Comparison of ENCODE assay signal across 22 mouse cellular contexts in the genomic region with DNA sequence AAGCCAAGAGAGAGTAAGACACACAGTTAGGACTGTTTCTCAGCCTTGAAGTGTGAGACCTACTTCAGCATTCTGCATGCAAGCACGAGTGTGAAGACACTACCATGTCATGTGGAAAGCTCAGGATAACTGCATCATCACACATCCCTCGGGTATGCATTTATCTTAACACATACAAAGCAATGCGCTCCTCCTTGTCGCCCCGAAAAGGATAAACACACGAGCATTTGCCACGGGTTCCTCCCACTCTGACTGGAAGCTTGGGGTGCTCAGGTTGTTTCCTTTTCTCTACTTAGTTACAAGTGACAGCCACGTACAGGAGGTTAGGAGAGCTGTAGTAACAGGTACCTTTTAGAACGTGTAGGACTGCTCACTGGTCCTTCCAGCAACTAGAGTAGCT.
A peak's percentile ranks its signal among the peaks of the same experiment; 100 is the strongest.
DNase-seq lines count a peak whose midpoint lies in the region; ATAC-seq and TF ChIP-seq lines count a peak whose summit lies in the region.
"Had no signal": no experiment of that assay in that cellular context is flagged by ENCODE, and none has a peak within 500 bp of the region (broad histone marks: within the 10 kb centered on the region; RNA-seq: fewer than 3 reads in every experiment).

No protein-coding gene starts in this region.

- no peak for TF ChIP-seq CTCF in forebrain, postnatal 0 days (IDR thresholded peaks at IDR 0.05; ENCODE audit: low read depth)

- H3K36me3 ChIP-seq in forebrain, postnatal 0 days (ENCODE audit: insufficient read depth), result no peaks in the 10 kb centered on the region
- no peaks in the 10 kb centered on the region for H3K36me3 ChIP-seq in forebrain, embryonic 14.5 days (ENCODE audit: control insufficient read depth, insufficient read depth, low read length)
- H3K36me3 ChIP-seq in heart, embryonic 16.5 days (ENCODE audit: control insufficient read depth, insufficient read depth), result no peaks in the 10 kb centered on the region
- H3K36me3 ChIP-seq in neural tube, embryonic 13.5 days, result no peaks in the 10 kb centered on the region
- H3K36me3 ChIP-seq in midbrain, embryonic 13.5 days, result no peaks in the 10 kb centered on the region
- no peaks in the 10 kb centered on the region for H3K36me3 ChIP-seq in intestine, embryonic 16.5 days (ENCODE audit: control insufficient read depth, insufficient read depth, low read length)
- H3K36me3 ChIP-seq: heart, embryonic 12.5 days had no signal

- H3K9me3 ChIP-seq in forebrain, postnatal 0 days (ENCODE audit: low read length), result no peaks in the 10 kb centered on the region
- H3K9me3 ChIP-seq in forebrain, embryonic 14.5 days (replicated peaks; ENCODE audit: control insufficient read depth, low read length), result no peaks in the 10 kb centered on the region
- no peaks in the 10 kb centered on the region for H3K9me3 ChIP-seq in heart, embryonic 16.5 days (replicated peaks; ENCODE audit: control insufficient read depth, low read length)
- H3K9me3 ChIP-seq in neural tube, embryonic 13.5 days, result no peaks in the 10 kb centered on the region
- H3K9me3 ChIP-seq in midbrain, embryonic 13.5 days, result no peaks in the 10 kb centered on the region
- no peaks in the 10 kb centered on the region for H3K9me3 ChIP-seq in intestine, embryonic 16.5 days (ENCODE audit: control insufficient read depth, low read length)
- H3K9me3 ChIP-seq: embryonic facial prominence, embryonic 10.5 days; heart, embryonic 12.5 days had no signal

- no peaks in the 10 kb centered on the region for H3K27me3 ChIP-seq in forebrain, postnatal 0 days (ENCODE audit: insufficient read depth, low read length)
- H3K27me3 ChIP-seq in forebrain, embryonic 14.5 days (replicated peaks; ENCODE audit: control insufficient read depth, insufficient read depth, low read length), result no peaks in the 10 kb centered on the region
- H3K27me3 ChIP-seq in heart, embryonic 16.5 days (ENCODE audit: control insufficient read depth, insufficient read depth, low read length), result no peaks in the 10 kb centered on the region
- H3K27me3 ChIP-seq in neural tube, embryonic 13.5 days, result no peaks in the 10 kb centered on the region
- H3K27me3 ChIP-seq in midbrain, embryonic 13.5 days, result no peaks in the 10 kb centered on the region
- no peaks in the 10 kb centered on the region for H3K27me3 ChIP-seq in intestine, embryonic 16.5 days (replicated peaks; ENCODE audit: control insufficient read depth, insufficient read depth, low read length)
- H3K27me3 ChIP-seq: CH12.LX; heart, embryonic 12.5 days had no signal

- no peak overlapping the region for H3K4me2 ChIP-seq in forebrain, postnatal 0 days (ENCODE audit: low read depth)
- H3K4me2 ChIP-seq in forebrain, embryonic 14.5 days (ENCODE audit: low read length), result no peak overlapping the region
- H3K4me2 ChIP-seq in heart, embryonic 16.5 days (ENCODE audit: low read depth, low read length), result peak overlapping the region; percentile 1; the same call in 1 of the 2 replicates
- H3K4me2 ChIP-seq in neural tube, embryonic 13.5 days, result no peak overlapping the region
- H3K4me2 ChIP-seq in midbrain, embryonic 13.5 days (replicated peaks), result no peak overlapping the region
- H3K4me2 ChIP-seq in intestine, embryonic 16.5 days (ENCODE audit: low read depth, low read length), result no peak overlapping the region
- H3K4me2 ChIP-seq: heart, embryonic 12.5 days had no signal

- H3K4me1 ChIP-seq in forebrain, postnatal 0 days (ENCODE audit: insufficient read depth), result peaks cover 6% of the 10 kb centered on the region
- peaks cover 26% of the 10 kb centered on the region for H3K4me1 ChIP-seq in forebrain, embryonic 14.5 days (ENCODE audit: control insufficient read depth, insufficient read depth, low read length)
- H3K4me1 ChIP-seq in heart, embryonic 16.5 days (ENCODE audit: control insufficient read depth, insufficient read depth, low read length), result peaks cover 35% of the 10 kb centered on the region
- H3K4me1 ChIP-seq in neural tube, embryonic 13.5 days (replicated peaks), result peaks cover 72% of the 10 kb centered on the region
- peaks cover 66% of the 10 kb centered on the region for H3K4me1 ChIP-seq in midbrain, embryonic 13.5 days (replicated peaks)
- H3K4me1 ChIP-seq in intestine, embryonic 16.5 days (ENCODE audit: control insufficient read depth, insufficient read depth, low read length), result peaks cover 29% of the 10 kb centered on the region

- no peak overlapping the region for H3K27ac ChIP-seq in forebrain, postnatal 0 days (ENCODE audit: low read depth, low read length)
- H3K27ac ChIP-seq in forebrain, embryonic 14.5 days (ENCODE audit: low read depth, low read length), result no peak overlapping the region
- H3K27ac ChIP-seq in heart, embryonic 16.5 days (ENCODE audit: low read length), result no peak overlapping the region
- peak overlapping the region; percentile 34; the same call in 1 of the 2 replicates for H3K27ac ChIP-seq in neural tube, embryonic 13.5 days (replicated peaks)
- peak overlapping the region; percentile 44; the same call in 1 of the 2 replicates for H3K27ac ChIP-seq in midbrain, embryonic 13.5 days
- no peak overlapping the region for H3K27ac ChIP-seq in intestine, embryonic 16.5 days (ENCODE audit: low read length)
- H3K27ac ChIP-seq: embryonic facial prominence, embryonic 10.5 days; kidney, postnatal 0 days; layer of hippocampus, adult 2 months had no signal

- H3K9ac ChIP-seq in forebrain, postnatal 0 days, result no peak overlapping the region
- H3K9ac ChIP-seq in forebrain, embryonic 14.5 days (ENCODE audit: low read length), result no peak overlapping the region
- H3K9ac ChIP-seq in heart, embryonic 16.5 days (ENCODE audit: low read length), result no peak overlapping the region
- H3K9ac ChIP-seq in neural tube, embryonic 13.5 days, result no peak overlapping the region
- no peak overlapping the region for H3K9ac ChIP-seq in midbrain, embryonic 13.5 days (replicated peaks)
- H3K9ac ChIP-seq in intestine, embryonic 16.5 days (ENCODE audit: low read depth, low read length), result no peak overlapping the region
- H3K9ac ChIP-seq: heart, embryonic 12.5 days had no signal

- WGBS in forebrain, postnatal 0 days, result 58% methylated on average over 9 of the region's 9 CpGs
- 65% methylated on average over 9 of the region's 9 CpGs for WGBS in forebrain, embryonic 14.5 days
- WGBS in heart, embryonic 16.5 days, result 48% methylated on average over 9 of the region's 9 CpGs
- whole genome bisulfite sequencing in neural tube, embryonic 13.5 days, result 65% methylated on average over 9 of the region's 9 CpGs
- WGBS in midbrain, embryonic 13.5 days, result 69% methylated on average over 9 of the region's 9 CpGs
- 56% methylated on average over 9 of the region's 9 CpGs for WGBS in intestine, embryonic 16.5 days

- ATAC-seq in forebrain, postnatal 0 days, result no peak
- no peak for ATAC-seq in forebrain, embryonic 14.5 days
- ATAC-seq in heart, embryonic 16.5 days (replicated peaks; ENCODE audit: extremely low read depth, insufficient read depth, low FRiP score), result no peak
- ATAC-seq in neural tube, embryonic 13.5 days (ENCODE audit: low read depth), result no peak
- ATAC-seq in midbrain, embryonic 13.5 days, result 0 out of 2 replicates have a peak, but pooled peaks have one; percentile 18
- no peak for ATAC-seq in intestine, embryonic 16.5 days
- ATAC-seq: forebrain, embryonic 16.5 days; intestine, postnatal 0 days had no signal

- DNase-seq in forebrain, postnatal 0 days, result peak; percentile 36
- DNase-seq in forebrain, embryonic 14.5 days (ENCODE audit: low spot score), result no peak
- DNase-seq in heart, postnatal 4 days, result no peak
- no peak for DNase-seq in neural tube, embryonic 10.5 days (ENCODE audit: extremely low spot score, low spot score)
- DNase-seq: adrenal gland, adult 2 months; gastrocnemius, postnatal 14 days; left cerebral cortex, postnatal 4 days; lung, adult 2 months; lung, postnatal 4 days; spleen, adult 18-20 months; thymus, adult 2 months had no signal

- H3K4me3 ChIP-seq in forebrain, postnatal 0 days (ENCODE audit: low read depth, low read length), result no peak overlapping the region
- H3K4me3 ChIP-seq in forebrain, embryonic 14.5 days (ENCODE audit: low read depth, low read length), result no peak overlapping the region
- no peak overlapping the region for H3K4me3 ChIP-seq in heart, embryonic 16.5 days (ENCODE audit: low read length)
- H3K4me3 ChIP-seq in neural tube, embryonic 13.5 days, result no peak overlapping the region
- no peak overlapping the region for H3K4me3 ChIP-seq in midbrain, embryonic 13.5 days (replicated peaks)
- no peak overlapping the region for H3K4me3 ChIP-seq in intestine, embryonic 16.5 days (ENCODE audit: low read length)
- H3K4me3 ChIP-seq: embryonic facial prominence, embryonic 10.5 days; heart, embryonic 12.5 days; layer of hippocampus, adult 2 months had no signal

Comparison
In these comparisons a context has a peak if more than half of its experiments do, and no peak if none do; other contexts are left out.
1. H3K27ac ChIP-seq: peak in neural tube, embryonic 13.5 days (single experiment) and midbrain, embryonic 13.5 days (single experiment); none in forebrain, postnatal 0 days (single experiment), forebrain, embryonic 14.5 days (single experiment), heart, embryonic 16.5 days (single experiment) and intestine, embryonic 16.5 days (single experiment).